Mouse (Mus musculus) heart, postnatal 10 days (tissue): ENCODE data around the gene Cib3. TPM values are rescaled to one million over a fixed set of nuclear protein-coding genes. Genes with fewer than 3 reads are reported as not detected.

Experiments used
- total RNA-seq, 2 experiments: library from RNA; stranded (reverse); gene quantifications; 2 replicates each; pipeline ENCODE4 v1.2.3; 2021

The Cib3 gene
- total RNA-seq, 2 experiments from 2014 or later = not detected

Other genes starting within 250 kb of the Cib3 start
- gene Cyp4f18, start 203.2 kb downstream of the Cib3 start, total RNA-seq = 1 to 10 TPM in 1 of 2 experiments, under 1 TPM in 1; 0.30 to 1.3 TPM
- not detected for gene Olfr372, start 171.6 kb downstream of the Cib3 start, total RNA-seq
- gene Olfr373, start 129.7 kb downstream of the Cib3 start, total RNA-seq = not detected
- not detected for gene Olfr374, start 105.8 kb downstream of the Cib3 start, total RNA-seq
- gene Tpm4, start 77.9 kb downstream of the Cib3 start, total RNA-seq = 100 to 1,000 TPM; 229 to 241 TPM
- gene Rab8a, start 51.6 kb downstream of the Cib3 start, total RNA-seq = 10 to 100 TPM; 38.3 to 42.8 TPM
- gene Hsh2d, start 23.2 kb downstream of the Cib3 start, total RNA-seq = not detected
- not detected for gene Gm11034, start 799 bp upstream of the Cib3 start, total RNA-seq
- gene Fam32a, start 6.9 kb upstream of the Cib3 start, total RNA-seq = 10 to 100 TPM; 24.9 to 27.5 TPM
- gene Ap1m1, start 27.2 kb upstream of the Cib3 start, total RNA-seq = 10 to 100 TPM; 62.3 to 66.6 TPM
- 10 to 100 TPM; 15.9 to 19.4 TPM for gene Gm10282, start 92.4 kb upstream of the Cib3 start, total RNA-seq
- 10 to 100 TPM; 69.7 to 82.8 TPM for gene Klf2, start 106.2 kb upstream of the Cib3 start, total RNA-seq
- 10 to 100 TPM; 49.9 to 52.4 TPM for gene Eps15l1, start 208.6 kb upstream of the Cib3 start, total RNA-seq
- gene Calr3, start 231.0 kb upstream of the Cib3 start, total RNA-seq = 1 to 10 TPM; 4.3 to 4.7 TPM
- gene 1700030K09Rik, start 231.0 kb upstream of the Cib3 start, total RNA-seq = 1 to 10 TPM; 4.6 to 5.4 TPM